Mouse (Mus musculus) gastrocnemius, adult 8-10 months (tissue): Measurements from ENCODE around the gene Atxn7. TPM values are rescaled to one million over a fixed set of nuclear protein-coding genes. Genes with fewer than 3 reads are reported as not detected.

ENCODE experiments used
- DNase-seq, 2 experiments: peaks; one replicate each; pipeline ENCODE4 v3.0.0; 2022; ENCODE audit warnings: low spot score in 2 of 2
- total RNA-seq, 4 experiments: library from RNA; stranded (reverse); gene quantifications; 2 replicates each; pipeline ENCODE4 v1.2.4; 2022

Atxn7 gene
- total RNA-seq, 4 experiments from 2014 or later: 19.5 to 24.5 (median 20.8) TPM

- no peak for DNase-seq
Measured at GRCm38 (mm10) chr14:14063382-14063781, 102.1 kb downstream of the Atxn7 start.

- no peak for DNase-seq
Measured at GRCm38 (mm10) chr14:14064486-14065141, 103.4 kb downstream of the Atxn7 start.

- DNase-seq: no peak
Measured at GRCm38 (mm10) chr14:14065142-14065498, 103.9 kb downstream of the Atxn7 start.

- DNase-seq: no peak
Measured at GRCm38 (mm10) chr14:14066241-14066640, 105.0 kb downstream of the Atxn7 start.

- peak; percentile 17 to 39 for DNase-seq
Measured at GRCm38 (mm10) chr14:14067648-14068472, 106.6 kb downstream of the Atxn7 start.

GRCm38 (mm10) chr14:14068553-14068952, 107.3 kb downstream of the Atxn7 start:
- no peak for DNase-seq

- DNase-seq: no peak
Measured at GRCm38 (mm10) chr14:14070541-14071315, 109.5 kb downstream of the Atxn7 start.

- no peak for DNase-seq
Measured at GRCm38 (mm10) chr14:14071456-14071855, 110.2 kb downstream of the Atxn7 start.

- no peak for DNase-seq
Measured at GRCm38 (mm10) chr14:14080604-14081194, 119.5 kb downstream of the Atxn7 start.

GRCm38 (mm10) chr14:14083811-14084210, 122.6 kb downstream of the Atxn7 start:
- no peak for DNase-seq

GRCm38 (mm10) chr14:14086711-14087263, 125.5 kb downstream of the Atxn7 start:
- no peak for DNase-seq

GRCm38 (mm10) chr14:14087348-14087747, 126.1 kb downstream of the Atxn7 start:
- DNase-seq: no peak

- no peak for DNase-seq
Measured at GRCm38 (mm10) chr14:14088016-14088791, 127.0 kb downstream of the Atxn7 start.

GRCm38 (mm10) chr14:14090571-14090970, 129.3 kb downstream of the Atxn7 start:
- DNase-seq: no peak

- peak; percentile 82 to 84 for DNase-seq
Measured at GRCm38 (mm10) chr14:14098330-14098980, 137.2 kb downstream of the Atxn7 start.

- DNase-seq: no peak
Measured at GRCm38 (mm10) chr14:14100773-14101280, 139.6 kb downstream of the Atxn7 start.

- no peak for DNase-seq
Measured at GRCm38 (mm10) chr14:14101296-14101695, 140.1 kb downstream of the Atxn7 start.

GRCm38 (mm10) chr14:14104213-14104929, 143.1 kb downstream of the Atxn7 start:
- DNase-seq: no peak

GRCm38 (mm10) chr14:14104930-14105318, 143.7 kb downstream of the Atxn7 start:
- no peak for DNase-seq
